Mouse (Mus musculus): ENCODE measurements at regions not wholly inside any gene's neighbourhood (a gene's known extent, or its start where the extent isn't known, plus 50 kb on each side); places are given as distances from the start of the nearest gene placed in this dataset.

DNA sequence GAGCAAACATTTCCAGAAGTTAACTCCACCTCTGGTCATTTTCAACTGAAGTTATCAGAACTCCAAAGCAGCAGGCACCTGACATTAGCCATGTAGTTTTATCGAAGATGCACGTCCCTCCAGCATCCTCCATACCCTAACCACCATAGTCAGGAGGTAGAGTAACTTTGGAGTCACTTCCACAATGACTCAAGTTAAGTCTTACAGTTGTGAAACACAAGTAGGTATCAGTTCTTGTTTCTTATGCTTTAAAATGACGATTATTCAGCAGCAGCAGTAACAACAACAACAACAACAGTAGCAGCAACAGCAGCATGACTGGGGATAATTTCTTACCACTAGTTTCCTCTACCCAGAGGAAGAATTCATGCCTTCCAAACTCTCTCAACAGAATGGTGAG lies 51.3 kb upstream of the Tank start:
- Histone ChIP-seq H3K27ac (ENCODE audit: low read length) (no peak overlapping the region), H3K4me3 (ENCODE audit: low read length) (no peak overlapping the region), H3K9ac (ENCODE audit: low read length) (no peak overlapping the region), H3K9me3 (replicated peaks; ENCODE audit: control insufficient read depth, low read length) (no peaks in the 10 kb centered on the region), H3K27me3 (ENCODE audit: control insufficient read depth, insufficient read depth, low read length) (no peaks in the 10 kb centered on the region), H3K4me1 (ENCODE audit: control insufficient read depth, insufficient read depth, low read length) (no peaks in the 10 kb centered on the region), H3K36me3 (ENCODE audit: control insufficient read depth, insufficient read depth) (no peaks in the 10 kb centered on the region), H3K4me2 (ENCODE audit: low read depth, low read length) (no peak overlapping the region)
- ATAC-seq (replicated peaks; ENCODE audit: extremely low read depth, insufficient read depth, low FRiP score) = no peak
- WGBS = 79% methylated on average over 3 of the region's 3 CpGs

GRCm38 (mm10) chr2:61524060-61524734 lies 54.2 kb upstream of the Tank start:
- H3K4me2 ChIP-seq (ENCODE audit: low read depth, low read length) = no peak overlapping the region
- H3K4me1 ChIP-seq (ENCODE audit: control insufficient read depth, insufficient read depth, low read length) = no peaks in the 10 kb centered on the region
- no peak for ATAC-seq (replicated peaks; ENCODE audit: extremely low read depth, insufficient read depth, low FRiP score)
- 68% methylated on average over 6 of the region's 6 CpGs for WGBS
- no peak overlapping the region for H3K27ac ChIP-seq (ENCODE audit: low read length)
- H3K36me3 ChIP-seq (ENCODE audit: control insufficient read depth, insufficient read depth) = no peaks in the 10 kb centered on the region
- no peaks in the 10 kb centered on the region for H3K27me3 ChIP-seq (ENCODE audit: control insufficient read depth, insufficient read depth, low read length)
- no peaks in the 10 kb centered on the region for H3K9me3 ChIP-seq (replicated peaks; ENCODE audit: control insufficient read depth, low read length)
- no peak overlapping the region for H3K4me3 ChIP-seq (ENCODE audit: low read length)
- no peak overlapping the region for H3K9ac ChIP-seq (ENCODE audit: low read length)

- no peaks in the 10 kb centered on the region for H3K27me3 ChIP-seq (ENCODE audit: control insufficient read depth, insufficient read depth, low read length)
- WGBS = 84% methylated on average over 6 of the region's 6 CpGs
- no peak for ATAC-seq (replicated peaks; ENCODE audit: extremely low read depth, insufficient read depth, low FRiP score)
- no peaks in the 10 kb centered on the region for H3K9me3 ChIP-seq (replicated peaks; ENCODE audit: control insufficient read depth, low read length)
- no peak overlapping the region for H3K4me3 ChIP-seq (ENCODE audit: low read length)
- no peaks in the 10 kb centered on the region for H3K4me1 ChIP-seq (ENCODE audit: control insufficient read depth, insufficient read depth, low read length)
- H3K4me2 ChIP-seq (ENCODE audit: low read depth, low read length) = no peak overlapping the region
- no peak overlapping the region for H3K9ac ChIP-seq (ENCODE audit: low read length)
- no peaks in the 10 kb centered on the region for H3K36me3 ChIP-seq (ENCODE audit: control insufficient read depth, insufficient read depth)
- H3K27ac ChIP-seq (ENCODE audit: low read length) = no peak overlapping the region
Measured at GRCm38 (mm10) chr2:61514445-61515123, 63.8 kb upstream of the Tank start.

DNA sequence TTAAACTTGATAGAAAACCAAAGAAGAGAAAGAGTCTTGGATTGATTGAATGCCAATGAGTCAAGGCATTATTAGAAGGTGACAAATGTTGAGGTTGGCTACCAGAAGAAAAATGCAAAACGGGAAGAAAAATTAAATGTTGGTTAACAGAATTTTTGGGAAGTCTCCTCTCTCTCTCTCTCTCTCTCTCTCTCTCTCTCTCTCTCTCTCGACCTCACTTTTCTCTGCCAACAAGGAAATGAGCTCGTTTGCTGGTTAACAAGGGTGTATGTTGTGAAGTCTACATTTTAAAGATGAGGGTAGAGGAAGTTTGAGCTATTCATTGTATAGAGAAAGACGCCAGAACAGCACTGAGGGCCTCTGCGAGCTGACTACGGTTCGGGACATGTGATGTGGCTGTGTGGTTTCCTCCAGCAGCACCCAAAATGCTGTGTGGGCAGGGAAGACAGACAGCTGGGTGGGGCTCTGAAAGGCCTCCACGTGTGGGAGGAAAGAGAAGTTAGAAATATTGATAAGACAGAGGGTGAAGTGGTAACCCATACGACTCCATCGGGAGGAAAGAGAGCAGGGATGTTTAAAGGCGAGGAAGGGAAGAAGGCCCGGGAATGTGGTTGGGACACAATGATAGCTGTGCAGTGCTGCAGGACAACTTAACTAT lies 64.5 kb upstream of the Tank start:
- no peaks in the 10 kb centered on the region for H3K4me1 ChIP-seq (ENCODE audit: control insufficient read depth, insufficient read depth, low read length)
- H3K36me3 ChIP-seq (ENCODE audit: control insufficient read depth, insufficient read depth) = no peaks in the 10 kb centered on the region
- H3K9me3 ChIP-seq (replicated peaks; ENCODE audit: control insufficient read depth, low read length) = no peaks in the 10 kb centered on the region
- no peak overlapping the region for H3K9ac ChIP-seq (ENCODE audit: low read length)
- H3K4me2 ChIP-seq (ENCODE audit: low read depth, low read length) = no peak overlapping the region
- WGBS = 67% methylated on average over 12 of the region's 12 CpGs
- H3K4me3 ChIP-seq (ENCODE audit: low read length) = no peak overlapping the region
- H3K27ac ChIP-seq (ENCODE audit: low read length) = no peak overlapping the region
- no peaks in the 10 kb centered on the region for H3K27me3 ChIP-seq (ENCODE audit: control insufficient read depth, insufficient read depth, low read length)
- ATAC-seq (replicated peaks; ENCODE audit: extremely low read depth, insufficient read depth, low FRiP score) = no peak; the same call in 1 of the 2 replicates

DNA sequence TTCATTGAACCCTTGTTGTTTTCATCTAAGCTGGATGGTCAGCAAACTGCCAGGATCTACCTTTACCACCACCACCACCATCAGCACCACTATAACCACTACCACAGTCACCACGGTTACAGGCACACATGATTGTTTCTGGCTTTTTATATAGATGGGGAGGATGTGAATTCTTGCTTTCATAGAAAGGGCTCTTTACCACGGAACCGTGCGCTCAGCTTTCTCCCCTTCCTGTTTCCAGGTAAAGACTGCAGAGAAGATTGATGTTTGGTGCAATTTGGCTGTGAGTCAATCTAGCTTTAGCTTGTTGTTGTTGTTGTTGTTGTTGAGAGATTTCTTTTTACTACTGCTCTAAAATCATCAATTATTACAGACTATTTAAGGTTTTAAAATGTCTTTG lies 74.8 kb upstream of the Tank start:
- WGBS = 78% methylated on average over 4 of the region's 4 CpGs
- no peak overlapping the region for H3K9ac ChIP-seq (ENCODE audit: low read length)
- no peak overlapping the region for H3K4me3 ChIP-seq (ENCODE audit: low read length)
- H3K4me1 ChIP-seq (ENCODE audit: control insufficient read depth, insufficient read depth, low read length) = no peaks in the 10 kb centered on the region
- H3K4me2 ChIP-seq (ENCODE audit: low read depth, low read length) = no peak overlapping the region
- no peak overlapping the region for H3K27ac ChIP-seq (ENCODE audit: low read length)
- H3K27me3 ChIP-seq (ENCODE audit: control insufficient read depth, insufficient read depth, low read length) = no peaks in the 10 kb centered on the region
- H3K36me3 ChIP-seq (ENCODE audit: control insufficient read depth, insufficient read depth) = no peaks in the 10 kb centered on the region
- H3K9me3 ChIP-seq (replicated peaks; ENCODE audit: control insufficient read depth, low read length) = no peaks in the 10 kb centered on the region; the same call in 1 of the 2 replicates
- ATAC-seq (replicated peaks; ENCODE audit: extremely low read depth, insufficient read depth, low FRiP score) = no peak

GRCm38 (mm10) chr2:61501922-61502321 lies 76.5 kb upstream of the Tank start:
- Histone ChIP-seq H3K9ac (ENCODE audit: low read length) (no peak overlapping the region), H3K36me3 (ENCODE audit: control insufficient read depth, insufficient read depth) (no peaks in the 10 kb centered on the region), H3K4me2 (ENCODE audit: low read depth, low read length) (no peak overlapping the region), H3K27me3 (ENCODE audit: control insufficient read depth, insufficient read depth, low read length) (no peaks in the 10 kb centered on the region), H3K27ac (ENCODE audit: low read length) (no peak overlapping the region), H3K4me3 (ENCODE audit: low read length) (no peak overlapping the region), H3K4me1 (ENCODE audit: control insufficient read depth, insufficient read depth, low read length) (no peaks in the 10 kb centered on the region), H3K9me3 (replicated peaks; ENCODE audit: control insufficient read depth, low read length) (no peaks in the 10 kb centered on the region; the same call in 1 of the 2 replicates)
- 84% methylated on average over 5 of the region's 5 CpGs for WGBS
- ATAC-seq (replicated peaks; ENCODE audit: extremely low read depth, insufficient read depth, low FRiP score) = no peak

- H3K9me3 ChIP-seq (replicated peaks; ENCODE audit: control insufficient read depth, low read length) = no peaks in the 10 kb centered on the region; the same call in 1 of the 2 replicates
Measured at GRCm38 (mm10) chr2:61499266-61499665, 79.1 kb upstream of the Tank start.

GRCm38 (mm10) chr2:61497930-61498329 lies 80.5 kb upstream of the Tank start:
- Histone ChIP-seq H3K4me3 (ENCODE audit: low read length) (no peak overlapping the region), H3K27me3 (ENCODE audit: control insufficient read depth, insufficient read depth, low read length) (no peaks in the 10 kb centered on the region), H3K9ac (ENCODE audit: low read length) (no peak overlapping the region), H3K27ac (ENCODE audit: low read length) (no peak overlapping the region), H3K9me3 (replicated peaks; ENCODE audit: control insufficient read depth, low read length) (no peaks in the 10 kb centered on the region; the same call in 1 of the 2 replicates), H3K4me1 (ENCODE audit: control insufficient read depth, insufficient read depth, low read length) (peaks cover 4% of the 10 kb centered on the region; the same call in 1 of the 2 replicates), H3K4me2 (ENCODE audit: low read depth, low read length) (no peak overlapping the region), H3K36me3 (ENCODE audit: control insufficient read depth, insufficient read depth) (no peaks in the 10 kb centered on the region)
- 61% methylated on average over 5 of the region's 5 CpGs for WGBS
- ATAC-seq (replicated peaks; ENCODE audit: extremely low read depth, insufficient read depth, low FRiP score) = no peak

More at GRCm38 (mm10) chr2:61499266-61499665, 79.1 kb upstream of the Tank start:
- Histone ChIP-seq H3K4me2 (ENCODE audit: low read depth, low read length) (no peak overlapping the region), H3K27ac (ENCODE audit: low read length) (no peak overlapping the region), H3K9ac (ENCODE audit: low read length) (no peak overlapping the region), H3K4me1 (ENCODE audit: control insufficient read depth, insufficient read depth, low read length) (no peaks in the 10 kb centered on the region), H3K36me3 (ENCODE audit: control insufficient read depth, insufficient read depth) (no peaks in the 10 kb centered on the region), H3K4me3 (ENCODE audit: low read length) (no peak overlapping the region), H3K27me3 (ENCODE audit: control insufficient read depth, insufficient read depth, low read length) (no peaks in the 10 kb centered on the region)
- no peak for ATAC-seq (replicated peaks; ENCODE audit: extremely low read depth, insufficient read depth, low FRiP score)
- 74% methylated on average over 1 of the region's 1 CpGs for WGBS

DNA sequence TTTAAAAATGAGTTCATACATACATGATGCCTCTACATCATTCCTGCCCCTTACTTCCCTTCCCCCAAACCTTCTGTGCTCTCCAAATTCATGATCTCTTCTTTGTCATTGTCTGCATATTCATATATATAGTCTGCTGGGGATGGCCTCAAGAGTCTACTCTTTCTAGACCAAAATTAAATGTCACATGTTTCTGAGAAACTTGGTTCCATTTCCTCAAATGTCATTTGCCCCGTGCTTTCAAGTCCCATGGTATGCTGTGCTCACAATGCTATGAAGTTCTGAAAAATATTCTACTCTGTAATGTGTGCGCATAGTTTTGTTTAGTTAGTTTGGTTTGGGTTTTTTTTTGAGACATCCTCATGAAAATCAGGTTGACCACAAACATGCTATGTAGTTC lies 81.4 kb upstream of the Tank start:
- H3K27ac ChIP-seq (ENCODE audit: low read length) = no peak overlapping the region
- no peak overlapping the region for H3K4me2 ChIP-seq (ENCODE audit: low read depth, low read length)
- no peak overlapping the region for H3K4me3 ChIP-seq (ENCODE audit: low read length)
- H3K9me3 ChIP-seq (replicated peaks; ENCODE audit: control insufficient read depth, low read length) = no peaks in the 10 kb centered on the region; the same call in 1 of the 2 replicates
- ATAC-seq (replicated peaks; ENCODE audit: extremely low read depth, insufficient read depth, low FRiP score) = no peak
- H3K4me1 ChIP-seq (ENCODE audit: control insufficient read depth, insufficient read depth, low read length) = peaks cover 4% of the 10 kb centered on the region; the same call in 1 of the 2 replicates
- no peaks in the 10 kb centered on the region for H3K27me3 ChIP-seq (ENCODE audit: control insufficient read depth, insufficient read depth, low read length)
- no peaks in the 10 kb centered on the region for H3K36me3 ChIP-seq (ENCODE audit: control insufficient read depth, insufficient read depth)
- WGBS = 85% methylated on average over 2 of the region's 2 CpGs
- H3K9ac ChIP-seq (ENCODE audit: low read length) = no peak overlapping the region
